Comparison of ENCODE assay signal across 22 mouse cellular contexts in genomic region chr13:51784476-51784875, GRCm38 (mm10). TPM values are rescaled to one million over a fixed set of nuclear protein-coding genes. Genes with fewer than 3 reads are reported as not detected.
DNase-seq lines count a peak whose midpoint lies in the region; ATAC-seq lines count a peak whose summit lies in the region.
"Had no signal": no experiment of that assay in that cellular context is flagged by ENCODE, and none has a peak within 500 bp of the region (broad histone marks: within the 10 kb centered on the region; RNA-seq: fewer than 3 reads in every experiment).

No protein-coding gene starts in this region.

- H3K36me3 ChIP-seq in embryonic facial prominence, embryonic 12.5 days, result no peaks in the 10 kb centered on the region
- no peaks in the 10 kb centered on the region for H3K36me3 ChIP-seq in embryonic facial prominence, embryonic 10.5 days (replicated peaks)
- H3K36me3 ChIP-seq in limb, embryonic 13.5 days, result no peaks in the 10 kb centered on the region
- H3K36me3 ChIP-seq in limb, embryonic 10.5 days, result no peaks in the 10 kb centered on the region
- H3K36me3 ChIP-seq: forebrain, embryonic 15.5 days; liver, embryonic 15.5 days; neural tube, embryonic 15.5 days had no signal

- H3K4me1 ChIP-seq in embryonic facial prominence, embryonic 12.5 days, result peaks cover 17% of the 10 kb centered on the region
- H3K4me1 ChIP-seq in embryonic facial prominence, embryonic 10.5 days, result peaks cover 16% of the 10 kb centered on the region
- H3K4me1 ChIP-seq in limb, embryonic 13.5 days, result peaks cover 9% of the 10 kb centered on the region; the same call in 1 of the 2 replicates
- H3K4me1 ChIP-seq in limb, embryonic 10.5 days, result 0 out of 2 replicates have a peak, but pooled peaks cover 4% of the 10 kb centered on the region

- H3K9me3 ChIP-seq in embryonic facial prominence, embryonic 12.5 days, result no peaks in the 10 kb centered on the region
- H3K9me3 ChIP-seq in embryonic facial prominence, embryonic 10.5 days, result no peaks in the 10 kb centered on the region
- no peaks in the 10 kb centered on the region for H3K9me3 ChIP-seq in limb, embryonic 13.5 days
- no peaks in the 10 kb centered on the region for H3K9me3 ChIP-seq in limb, embryonic 10.5 days (replicated peaks)
- H3K9me3 ChIP-seq: forebrain, embryonic 15.5 days; liver, embryonic 15.5 days; neural tube, embryonic 15.5 days had no signal

- DNase-seq in embryonic facial prominence, embryonic 10.5 days (ENCODE audit: low spot score), result no peak
- no peak for DNase-seq in limb, embryonic 10.5 days (ENCODE audit: low spot score)
- DNase-seq in naive thymus-derived CD4-positive, alpha-beta T cell, adult 2 months (ENCODE audit: low read depth), result peak; percentile 46
- DNase-seq in T-cell, adult 2 months (ENCODE audit: low spot score), result no peak
- no peak for DNase-seq in spleen, postnatal 14 days (ENCODE audit: low spot score in 2 of 2)
- DNase-seq: adrenal gland, postnatal 25 days; cerebellum, adult 11-12 months; cerebellum, adult 9-11 months; heart, postnatal 14 days; kidney, adult 11 months; kidney, postnatal 14 days; lung, embryonic 14.5 days; lung, postnatal 14 days; midbrain, embryonic 14.5 days; right cerebral cortex, postnatal 25 days had no signal

- 0 out of 2 replicates have a peak overlapping the region, but pooled peaks have one; percentile 63 for H3K27ac ChIP-seq in embryonic facial prominence, embryonic 12.5 days
- H3K27ac ChIP-seq in embryonic facial prominence, embryonic 10.5 days (replicated peaks), result no peak overlapping the region
- peak overlapping the region; percentile 39; the same call in 1 of the 2 replicates for H3K27ac ChIP-seq in limb, embryonic 13.5 days
- H3K27ac ChIP-seq in limb, embryonic 10.5 days, result no peak overlapping the region
- H3K27ac ChIP-seq: forebrain, embryonic 15.5 days; liver, embryonic 15.5 days had no signal

- no peak overlapping the region for H3K9ac ChIP-seq in embryonic facial prominence, embryonic 12.5 days
- no peak overlapping the region for H3K9ac ChIP-seq in limb, embryonic 13.5 days
- H3K9ac ChIP-seq: forebrain, embryonic 15.5 days; liver, embryonic 15.5 days; lung, embryonic 14.5 days; neural tube, embryonic 15.5 days had no signal

- no peaks in the 10 kb centered on the region for H3K27me3 ChIP-seq in embryonic facial prominence, embryonic 12.5 days
- H3K27me3 ChIP-seq in embryonic facial prominence, embryonic 10.5 days (replicated peaks; ENCODE audit: low read depth, poor library complexity, severe bottlenecking), result no peaks in the 10 kb centered on the region
- H3K27me3 ChIP-seq in limb, embryonic 13.5 days, result no peaks in the 10 kb centered on the region
- H3K27me3 ChIP-seq in limb, embryonic 10.5 days (ENCODE audit: low read depth, poor library complexity, severe bottlenecking), result no peaks in the 10 kb centered on the region
- H3K27me3 ChIP-seq: forebrain, embryonic 15.5 days; liver, embryonic 15.5 days; neural tube, embryonic 15.5 days; Patski had no signal

- 84% methylated on average over 8 of the region's 8 CpGs for WGBS in embryonic facial prominence, embryonic 12.5 days
- WGBS in embryonic facial prominence, embryonic 10.5 days, result 90% methylated on average over 8 of the region's 8 CpGs
- WGBS in limb, embryonic 13.5 days, result 89% methylated on average over 8 of the region's 8 CpGs
- WGBS in limb, embryonic 10.5 days, result 92% methylated on average over 8 of the region's 8 CpGs

- H3K4me2 ChIP-seq in embryonic facial prominence, embryonic 12.5 days (replicated peaks), result no peak overlapping the region
- H3K4me2 ChIP-seq in limb, embryonic 13.5 days (replicated peaks), result no peak overlapping the region
- H3K4me2 ChIP-seq: forebrain, embryonic 15.5 days; liver, embryonic 15.5 days; lung, embryonic 14.5 days; neural tube, embryonic 15.5 days had no signal

- ATAC-seq in embryonic facial prominence, embryonic 12.5 days (ENCODE audit: insufficient number of reproducible peaks, insufficient read depth, low FRiP score, low TSS enrichment), result no peak
- ATAC-seq in limb, embryonic 13.5 days (ENCODE audit: low FRiP score, low read depth), result no peak
- ATAC-seq in common myeloid progenitor, adult 5-6 weeks (replicated peaks; ENCODE audit: low read depth, poor library complexity, severe bottlenecking), result 0 out of 2 replicates have a peak, but pooled peaks have one; percentile 26
- ATAC-seq: forebrain, embryonic 15.5 days; Patski had no signal

- H3K4me3 ChIP-seq in embryonic facial prominence, embryonic 12.5 days, result no peak overlapping the region
- no peak overlapping the region for H3K4me3 ChIP-seq in embryonic facial prominence, embryonic 10.5 days
- no peak overlapping the region for H3K4me3 ChIP-seq in limb, embryonic 13.5 days
- no peak overlapping the region for H3K4me3 ChIP-seq in limb, embryonic 10.5 days
- H3K4me3 ChIP-seq: forebrain, embryonic 15.5 days; liver, embryonic 15.5 days; neural tube, embryonic 15.5 days had no signal

RNA-seq across cellular contexts. Expression of gene Sema4d, which starts 9.1 kb away (rescaled TPM):
- polyA plus RNA-seq in embryonic facial prominence, embryonic 12.5 days (2016; fragmentation: Nextera tagmentation; extraction: Ambion mirVana), result 6.8 and 7.1 TPM in 2 replicates
- polyA plus RNA-seq in embryonic facial prominence, embryonic 10.5 days (2016; fragmentation: Nextera tagmentation; extraction: Ambion mirVana), result 6.8 and 7.8 TPM in 2 replicates
- polyA plus RNA-seq in limb, embryonic 13.5 days (2015; fragmentation: Nextera tagmentation; extraction: Ambion mirVana), result 4.4 and 5.8 TPM in 2 replicates
- polyA plus RNA-seq in limb, embryonic 10.5 days (2016; fragmentation: Nextera tagmentation; extraction: Ambion mirVana), result 5.9 and 6.0 TPM in 2 replicates
- total RNA-seq in common myeloid progenitor, adult 5-6 weeks (2017), result 30.5 and 33.0 TPM in 2 replicates

Comparison
In these comparisons a context has a peak if more than half of its experiments do, and no peak if none do; other contexts are left out.
1. H3K27ac ChIP-seq: peak in embryonic facial prominence, embryonic 12.5 days (single experiment) and limb, embryonic 13.5 days (single experiment); none in embryonic facial prominence, embryonic 10.5 days (single experiment) and limb, embryonic 10.5 days (single experiment).